Mouse (Mus musculus): ENCODE results near the gene Traf3ip3. TPM values are rescaled to one million over a fixed set of nuclear protein-coding genes. Genes with fewer than 3 reads are reported as not detected.

The Traf3ip3 gene
- total and polyA plus RNA-seq, 2 experiments from 2014 or later = 1.6 to 1.8 TPM

GRCm38 (mm10) chr1:193152872-193153271 lies 48.6 kb downstream of the Traf3ip3 start, which contains the start of gene Irf6:
Gene Irf6 (plus strand): TSS chr1:193153111.
- no peak for TF ChIP-seq CTCF (IDR thresholded peaks at IDR 0.05; ENCODE audit: low read depth)
- ATAC-seq (no peak), DNase-seq (no peak)
- H3K27ac ChIP-seq (ENCODE audit: low read depth, low read length) = no peak within 1 kb of the TSS
- 4% methylated on average over 30 of the region's 30 CpGs for WGBS
- no peak within 1 kb of the TSS for H3K9ac ChIP-seq
- H3K4me1 ChIP-seq (ENCODE audit: insufficient read depth) = no peaks in the 10 kb centered on the region
- peak within 1 kb of the TSS; percentile 17; the same call in 1 of the 2 replicates for H3K4me2 ChIP-seq (ENCODE audit: low read depth)
- H3K9me3 ChIP-seq (ENCODE audit: low read length) = no peaks in the 10 kb centered on the region
- peaks cover 31% of the 10 kb centered on the region for H3K27me3 ChIP-seq (ENCODE audit: insufficient read depth, low read length)
- H3K4me3 ChIP-seq (ENCODE audit: low read depth, low read length) = no peak within 1 kb of the TSS
- no peaks in the 10 kb centered on the region for H3K36me3 ChIP-seq (ENCODE audit: insufficient read depth)

GRCm38 (mm10) chr1:193151134-193151533 lies 50.4 kb downstream of the Traf3ip3 start:
- peaks cover 28% of the 10 kb centered on the region for H3K27me3 ChIP-seq (ENCODE audit: insufficient read depth, low read length)
- no peak overlapping the region for H3K9ac ChIP-seq
- H3K4me3 ChIP-seq (ENCODE audit: low read depth, low read length) = no peak overlapping the region
- H3K36me3 ChIP-seq (ENCODE audit: insufficient read depth) = no peaks in the 10 kb centered on the region
- ATAC-seq (peak; percentile 61), DNase-seq (peak; percentile 21)
- H3K9me3 ChIP-seq (ENCODE audit: low read length) = no peaks in the 10 kb centered on the region
- no peak overlapping the region for H3K4me2 ChIP-seq (ENCODE audit: low read depth)
- no peak overlapping the region for H3K27ac ChIP-seq (ENCODE audit: low read depth, low read length)
- TF ChIP-seq CTCF (IDR thresholded peaks at IDR 0.05; ENCODE audit: low read depth) = no peak
- no peaks in the 10 kb centered on the region for H3K4me1 ChIP-seq (ENCODE audit: insufficient read depth)
- 38% methylated on average over 7 of the region's 7 CpGs for WGBS

- no peak for ATAC-seq
- no peak overlapping the region for H3K9ac ChIP-seq
- H3K4me2 ChIP-seq (ENCODE audit: low read depth) = no peak overlapping the region
- no peaks in the 10 kb centered on the region for H3K36me3 ChIP-seq (ENCODE audit: insufficient read depth)
- DNase-seq = no peak
- H3K27me3 ChIP-seq (ENCODE audit: insufficient read depth, low read length) = peaks cover 26% of the 10 kb centered on the region
- no peak for TF ChIP-seq CTCF (IDR thresholded peaks at IDR 0.05; ENCODE audit: low read depth)
- no peaks in the 10 kb centered on the region for H3K9me3 ChIP-seq (ENCODE audit: low read length)
- H3K4me1 ChIP-seq (ENCODE audit: insufficient read depth) = no peaks in the 10 kb centered on the region
- WGBS = 58% methylated on average over 3 of the region's 3 CpGs
- no peak overlapping the region for H3K27ac ChIP-seq (ENCODE audit: low read depth, low read length)
- H3K4me3 ChIP-seq (ENCODE audit: low read depth, low read length) = no peak overlapping the region
Measured at GRCm38 (mm10) chr1:193149231-193149630, 52.3 kb downstream of the Traf3ip3 start.

- Histone ChIP-seq H3K9ac (no peak overlapping the region), H3K27ac (ENCODE audit: low read depth, low read length) (no peak overlapping the region), H3K36me3 (ENCODE audit: insufficient read depth) (no peaks in the 10 kb centered on the region), H3K4me1 (ENCODE audit: insufficient read depth) (no peaks in the 10 kb centered on the region), H3K9me3 (ENCODE audit: low read length) (no peaks in the 10 kb centered on the region), H3K4me2 (ENCODE audit: low read depth) (no peak overlapping the region), H3K4me3 (ENCODE audit: low read depth, low read length) (no peak overlapping the region), H3K27me3 (ENCODE audit: insufficient read depth, low read length) (no peaks in the 10 kb centered on the region)
- WGBS = 88% methylated on average over 1 of the region's 1 CpGs
- no peak for TF ChIP-seq CTCF (IDR thresholded peaks at IDR 0.05; ENCODE audit: low read depth)
- no peak for ATAC-seq
- DNase-seq = no peak
Measured at GRCm38 (mm10) chr1:193146416-193146815, 55.1 kb downstream of the Traf3ip3 start.

GRCm38 (mm10) chr1:193145101-193145500 lies 56.4 kb downstream of the Traf3ip3 start:
- H3K36me3 ChIP-seq (ENCODE audit: insufficient read depth) = no peaks in the 10 kb centered on the region
- H3K27ac ChIP-seq (ENCODE audit: low read depth, low read length) = no peak overlapping the region
- H3K4me3 ChIP-seq (ENCODE audit: low read depth, low read length) = no peak overlapping the region
- no peaks in the 10 kb centered on the region for H3K27me3 ChIP-seq (ENCODE audit: insufficient read depth, low read length)
- TF ChIP-seq CTCF (IDR thresholded peaks at IDR 0.05; ENCODE audit: low read depth) = no peak
- ATAC-seq = no peak
- no peak for DNase-seq
- no peaks in the 10 kb centered on the region for H3K4me1 ChIP-seq (ENCODE audit: insufficient read depth)
- H3K9ac ChIP-seq = no peak overlapping the region
- H3K4me2 ChIP-seq (ENCODE audit: low read depth) = no peak overlapping the region
- WGBS = 76% methylated on average over 4 of the region's 4 CpGs
- H3K9me3 ChIP-seq (ENCODE audit: low read length) = no peaks in the 10 kb centered on the region

GRCm38 (mm10) chr1:193144516-193144915 lies 57.0 kb downstream of the Traf3ip3 start:
- Histone ChIP-seq H3K4me1 (ENCODE audit: insufficient read depth) (no peaks in the 10 kb centered on the region), H3K36me3 (ENCODE audit: insufficient read depth) (no peaks in the 10 kb centered on the region), H3K4me3 (ENCODE audit: low read depth, low read length) (no peak overlapping the region), H3K9ac (no peak overlapping the region), H3K4me2 (ENCODE audit: low read depth) (no peak overlapping the region), H3K9me3 (ENCODE audit: low read length) (no peaks in the 10 kb centered on the region), H3K27me3 (ENCODE audit: insufficient read depth, low read length) (no peaks in the 10 kb centered on the region), H3K27ac (ENCODE audit: low read depth, low read length) (no peak overlapping the region)
- ATAC-seq = no peak
- WGBS = 93% methylated on average over 6 of the region's 6 CpGs
- DNase-seq = no peak
- no peak for TF ChIP-seq CTCF (IDR thresholded peaks at IDR 0.05; ENCODE audit: low read depth)

GRCm38 (mm10) chr1:193142517-193143062 lies 58.9 kb downstream of the Traf3ip3 start:
- WGBS = 83% methylated on average over 8 of the region's 8 CpGs

More at GRCm38 (mm10) chr1:193142517-193143062, 58.9 kb downstream of the Traf3ip3 start:
- no peak for TF ChIP-seq CTCF (IDR thresholded peaks at IDR 0.05; ENCODE audit: low read depth)
- no peak for ATAC-seq
- Histone ChIP-seq H3K27ac (ENCODE audit: low read depth, low read length) (no peak overlapping the region), H3K27me3 (ENCODE audit: insufficient read depth, low read length) (no peaks in the 10 kb centered on the region), H3K9ac (no peak overlapping the region), H3K4me3 (ENCODE audit: low read depth, low read length) (no peak overlapping the region), H3K9me3 (ENCODE audit: low read length) (no peaks in the 10 kb centered on the region), H3K4me2 (ENCODE audit: low read depth) (no peak overlapping the region), H3K36me3 (ENCODE audit: insufficient read depth) (no peaks in the 10 kb centered on the region), H3K4me1 (ENCODE audit: insufficient read depth) (no peaks in the 10 kb centered on the region)
- DNase-seq = no peak

All from forebrain, postnatal 0 days (tissue).